In genomic region chr19:40088381-40088780, GRCm38 (mm10) we compare ENCODE assay signal across 46 mouse cellular contexts. TPM values are rescaled to one million over a fixed set of nuclear protein-coding genes. Genes with fewer than 3 reads are reported as not detected.
"Had no signal": no experiment of that assay in that cellular context is flagged by ENCODE, and none has a peak within 500 bp of the region (broad histone marks: within the 10 kb centered on the region; RNA-seq: fewer than 3 reads in every experiment).

No protein-coding gene starts in this region.

- H3K4me1 ChIP-seq: limb, embryonic 10.5 days; limb, embryonic 12.5 days; limb, embryonic 13.5 days; limb, embryonic 15.5 days; liver, embryonic 13.5 days; liver, embryonic 15.5 days; lung, embryonic 15.5 days; megakaryocyte, embryonic 14.5 days; midbrain, embryonic 10.5 days; midbrain, embryonic 12.5 days; midbrain, embryonic 13.5 days; midbrain, embryonic 15.5 days; neural tube, embryonic 12.5 days had no signal

- ATAC-seq: lung, postnatal 0 days; midbrain, embryonic 13.5 days; midbrain, embryonic 15.5 days; midbrain, embryonic 16.5 days had no signal

- H3K27me3 ChIP-seq: limb, embryonic 12.5 days; limb, embryonic 13.5 days; limb, embryonic 15.5 days; liver, embryonic 13.5 days; liver, embryonic 15.5 days; lung, embryonic 15.5 days; megakaryocyte, embryonic 14.5 days; midbrain, embryonic 12.5 days; midbrain, embryonic 13.5 days; midbrain, embryonic 15.5 days; neural tube, embryonic 12.5 days had no signal

- H3K36me3 ChIP-seq: limb, embryonic 10.5 days; limb, embryonic 12.5 days; limb, embryonic 13.5 days; limb, embryonic 15.5 days; liver, embryonic 13.5 days; liver, embryonic 15.5 days; lung, embryonic 15.5 days; midbrain, embryonic 10.5 days; midbrain, embryonic 12.5 days; midbrain, embryonic 13.5 days; midbrain, embryonic 15.5 days; neural tube, embryonic 12.5 days had no signal

- DNase-seq: left cerebral cortex, postnatal 4 days; liver, embryonic 13.5 days; lung, adult 18-20 months; lung, adult 2 months; lung, embryonic 14.5 days; lung, postnatal 10 days; lung, postnatal 14 days; lung, postnatal 36 days; lung, postnatal 4 days; midbrain, embryonic 14.5 days had no signal

- H3K4me2 ChIP-seq: limb, embryonic 12.5 days; limb, embryonic 13.5 days; limb, embryonic 15.5 days; liver, embryonic 11.5 days; liver, embryonic 13.5 days; liver, embryonic 15.5 days; lung, embryonic 14.5 days; lung, embryonic 15.5 days; midbrain, embryonic 11.5 days; midbrain, embryonic 12.5 days; midbrain, embryonic 13.5 days; midbrain, embryonic 15.5 days; neural tube, embryonic 12.5 days had no signal

- H3K4me3 ChIP-seq: left cerebral cortex, adult 2 months; limb, embryonic 10.5 days; limb, embryonic 12.5 days; limb, embryonic 13.5 days; limb, embryonic 15.5 days; liver, embryonic 13.5 days; liver, embryonic 15.5 days; lung, embryonic 15.5 days; megakaryocyte, embryonic 14.5 days; midbrain, embryonic 10.5 days; midbrain, embryonic 12.5 days; midbrain, embryonic 13.5 days; midbrain, embryonic 15.5 days; myocyte; neural tube, embryonic 12.5 days had no signal

- H3K27ac ChIP-seq: left cerebral cortex, adult 2 months; limb, embryonic 10.5 days; limb, embryonic 12.5 days; limb, embryonic 13.5 days; limb, embryonic 15.5 days; liver, embryonic 13.5 days; liver, embryonic 14.5 days; liver, embryonic 15.5 days; lung, embryonic 15.5 days; macrophage; midbrain, embryonic 10.5 days; midbrain, embryonic 12.5 days; midbrain, embryonic 13.5 days; midbrain, embryonic 15.5 days; neural tube, embryonic 12.5 days had no signal

- H3K9me3 ChIP-seq: limb, embryonic 10.5 days; limb, embryonic 12.5 days; limb, embryonic 13.5 days; limb, embryonic 15.5 days; liver, embryonic 13.5 days; liver, embryonic 15.5 days; lung, embryonic 15.5 days; megakaryocyte, embryonic 14.5 days; midbrain, embryonic 10.5 days; midbrain, embryonic 12.5 days; midbrain, embryonic 13.5 days; midbrain, embryonic 15.5 days; neural tube, embryonic 12.5 days had no signal

- H3K9ac ChIP-seq: limb, embryonic 12.5 days; limb, embryonic 13.5 days; limb, embryonic 15.5 days; liver, embryonic 13.5 days; liver, embryonic 14.5 days; liver, embryonic 15.5 days; lung, embryonic 14.5 days; lung, embryonic 15.5 days; midbrain, embryonic 12.5 days; midbrain, embryonic 13.5 days; midbrain, embryonic 15.5 days; neural tube, embryonic 12.5 days had no signal

RNA-seq across cellular contexts. Expression of gene Cyp2c50, which starts 1.1 kb away (rescaled TPM):
- total RNA-seq: left cerebral cortex, adult 18-20 months; left cerebral cortex, adult 2 months; left cerebral cortex, adult 8-10 months; left cerebral cortex, postnatal 10 days; left cerebral cortex, postnatal 14 days; left cerebral cortex, postnatal 25 days; left cerebral cortex, postnatal 36 days; left cerebral cortex, postnatal 4 days; megakaryocyte progenitor cell, adult 5-6 weeks; megakaryocyte, adult 5-6 weeks; megakaryocyte-erythroid progenitor cell, adult 5-6 weeks; midbrain, postnatal 0 days; monocyte, adult 5-6 weeks had no signal
- polyA plus RNA-seq: limb, embryonic 10.5 days; limb, embryonic 11.5 days; limb, embryonic 12.5 days; limb, embryonic 13.5 days; limb, embryonic 14.5 days; limb, embryonic 15.5 days; liver, embryonic 11.5 days; liver, embryonic 13.5 days; liver, embryonic 14.5 days; liver, embryonic 15.5 days; liver, embryonic 16.5 days; lung, embryonic 14.5 days; lung, embryonic 15.5 days; lung, embryonic 16.5 days; lung, postnatal 0 days; macrophage; midbrain, embryonic 10.5 days; midbrain, embryonic 11.5 days; midbrain, embryonic 12.5 days; midbrain, embryonic 13.5 days; midbrain, embryonic 14.5 days; midbrain, embryonic 15.5 days; midbrain, embryonic 16.5 days; midbrain, postnatal 0 days; myocyte; neural tube, embryonic 11.5 days; neural tube, embryonic 12.5 days had no signal

RNA-seq across cellular contexts. Expression of gene Cyp2c54, which starts 14.8 kb away (rescaled TPM):
- total RNA-seq: left cerebral cortex, adult 18-20 months; left cerebral cortex, adult 2 months; left cerebral cortex, adult 8-10 months; left cerebral cortex, postnatal 10 days; left cerebral cortex, postnatal 14 days; left cerebral cortex, postnatal 25 days; left cerebral cortex, postnatal 36 days; left cerebral cortex, postnatal 4 days; megakaryocyte progenitor cell, adult 5-6 weeks; megakaryocyte, adult 5-6 weeks; megakaryocyte-erythroid progenitor cell, adult 5-6 weeks; midbrain, postnatal 0 days; monocyte, adult 5-6 weeks had no signal
- polyA plus RNA-seq: limb, embryonic 10.5 days; limb, embryonic 11.5 days; limb, embryonic 12.5 days; limb, embryonic 13.5 days; limb, embryonic 14.5 days; limb, embryonic 15.5 days; liver, embryonic 11.5 days; liver, embryonic 13.5 days; liver, embryonic 14.5 days; liver, embryonic 15.5 days; liver, embryonic 16.5 days; lung, adult 2 months; lung, embryonic 14.5 days; lung, embryonic 15.5 days; lung, embryonic 16.5 days; lung, postnatal 0 days; macrophage; midbrain, embryonic 10.5 days; midbrain, embryonic 11.5 days; midbrain, embryonic 12.5 days; midbrain, embryonic 13.5 days; midbrain, embryonic 14.5 days; midbrain, embryonic 15.5 days; midbrain, embryonic 16.5 days; midbrain, postnatal 0 days; myocyte; neural tube, embryonic 11.5 days; neural tube, embryonic 12.5 days had no signal
